ENCODE assay signal across 9 mouse cellular contexts in the genomic region with DNA sequence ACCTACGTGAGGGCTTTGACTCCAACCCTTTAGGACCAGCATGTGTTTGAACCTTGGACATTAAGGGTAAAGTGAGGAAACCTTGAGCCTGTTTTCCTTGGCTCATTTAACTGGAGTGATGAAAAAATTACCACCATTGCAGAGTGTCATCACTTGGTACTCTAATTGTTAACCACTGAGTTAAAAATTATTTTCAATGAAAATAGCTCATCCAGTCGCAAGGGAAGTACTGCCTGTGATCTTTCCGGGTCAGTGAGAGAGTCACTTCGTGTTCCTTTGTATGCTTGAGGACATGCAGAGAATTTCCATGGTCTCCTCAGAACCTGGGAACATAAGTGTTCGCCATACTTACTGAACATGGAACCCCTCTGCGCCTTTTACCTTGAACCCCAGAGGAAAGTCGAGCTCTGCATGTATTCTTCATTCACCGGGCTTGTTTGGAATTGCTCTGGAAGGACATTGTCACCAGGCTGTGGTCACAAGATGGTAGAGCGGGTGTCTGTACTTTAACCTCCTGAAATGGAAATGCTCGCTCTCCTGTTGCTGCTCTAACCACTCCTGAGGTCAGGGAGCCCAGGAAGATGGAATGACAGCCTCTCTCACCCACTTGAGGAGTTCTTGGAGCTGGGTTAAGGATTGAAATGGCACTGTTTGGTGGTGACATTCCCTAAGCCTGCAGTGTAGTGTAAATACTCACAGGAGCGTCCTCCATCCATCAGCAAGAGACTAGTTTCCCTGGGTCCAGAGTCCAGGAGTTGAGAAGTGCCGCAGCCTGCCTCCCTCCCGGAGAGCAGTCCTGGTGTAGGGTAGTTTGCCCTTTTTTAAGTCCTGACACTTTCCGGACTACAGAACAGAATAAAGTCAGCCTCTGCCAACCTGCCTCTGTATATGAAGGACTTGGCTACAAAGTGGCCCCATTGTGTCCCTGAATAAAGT.
DNase-seq lines count a peak whose midpoint lies in the region; ATAC-seq and TF ChIP-seq lines count a peak whose summit lies in the region.
"Had no signal": no experiment of that assay in that cellular context is flagged by ENCODE, and none has a peak within 500 bp of the region (broad histone marks: within the 10 kb centered on the region; RNA-seq: fewer than 3 reads in every experiment).

No protein-coding gene starts in this region.

- H3K9me3 ChIP-seq in lung, postnatal 0 days (ENCODE audit: low read length): no peaks in the 10 kb centered on the region
- no peaks in the 10 kb centered on the region for H3K9me3 ChIP-seq in forebrain, postnatal 0 days (ENCODE audit: low read length)

- peak overlapping the region; percentile 28; the same call in 1 of the 2 replicates for H3K27ac ChIP-seq in gastrocnemius, adult 2 months
- no peak overlapping the region for H3K27ac ChIP-seq in lung, postnatal 0 days (ENCODE audit: low read length)
- H3K27ac ChIP-seq in forebrain, postnatal 0 days (ENCODE audit: low read depth, low read length): no peak overlapping the region

- peak; percentile 3; the same call in 1 of the 2 replicates for ATAC-seq in lung, postnatal 0 days
- no peak for ATAC-seq in forebrain, postnatal 0 days

- TF ChIP-seq EP300 in lung, postnatal 0 days (IDR thresholded peaks at IDR 0.05): no peak

- no peak overlapping the region for H3K4me2 ChIP-seq in lung, postnatal 0 days (replicated peaks; ENCODE audit: low read depth, low read length)
- H3K4me2 ChIP-seq in forebrain, postnatal 0 days (ENCODE audit: low read depth): no peak overlapping the region

- DNase-seq in gastrocnemius, adult 2 months: no peak
- DNase-seq in gastrocnemius, adult 18-20 months (ENCODE audit: low spot score): no peak
- DNase-seq in lung, postnatal 0 days (ENCODE audit: low spot score): no peak
- DNase-seq in lung, postnatal 14 days: no peak
- peak; percentile 76 for DNase-seq in kidney, postnatal 14 days
- DNase-seq in yolk sac, embryonic 10.5 days (ENCODE audit: low spot score): peak; percentile 63
- no peak for DNase-seq in forebrain, postnatal 0 days
- no peak for DNase-seq in cerebellum, adult 9-10 months
- DNase-seq: spleen, adult 18-20 months had no signal

- H3K36me3 ChIP-seq in lung, postnatal 0 days (ENCODE audit: insufficient read depth, low read length): no peaks in the 10 kb centered on the region
- no peaks in the 10 kb centered on the region for H3K36me3 ChIP-seq in forebrain, postnatal 0 days (ENCODE audit: insufficient read depth)

- no peaks in the 10 kb centered on the region for H3K27me3 ChIP-seq in lung, postnatal 0 days (replicated peaks; ENCODE audit: insufficient read depth, low read length)
- H3K27me3 ChIP-seq in forebrain, postnatal 0 days (ENCODE audit: insufficient read depth, low read length): no peaks in the 10 kb centered on the region

- no peak for TF ChIP-seq CTCF in gastrocnemius, adult 2 months (IDR thresholded peaks at IDR 0.05)
- TF ChIP-seq CTCF in lung, postnatal 0 days (IDR thresholded peaks at IDR 0.05): no peak
- no peak for TF ChIP-seq CTCF in forebrain, postnatal 0 days (IDR thresholded peaks at IDR 0.05; ENCODE audit: low read depth)

- 0 out of 2 replicates have a peak overlapping the region, but pooled peaks have one; percentile 15 for H3K4me3 ChIP-seq in gastrocnemius, adult 2 months
- no peak overlapping the region for H3K4me3 ChIP-seq in lung, postnatal 0 days (ENCODE audit: low read depth, low read length)
- no peak overlapping the region for H3K4me3 ChIP-seq in forebrain, postnatal 0 days (ENCODE audit: low read depth, low read length)

- H3K4me1 ChIP-seq in lung, postnatal 0 days (ENCODE audit: insufficient read depth, low read depth, low read length): peaks cover 14% of the 10 kb centered on the region; the same call in 1 of the 2 replicates
- peaks cover 7% of the 10 kb centered on the region; the same call in 1 of the 2 replicates for H3K4me1 ChIP-seq in forebrain, postnatal 0 days (ENCODE audit: insufficient read depth)

- H3K9ac ChIP-seq in lung, postnatal 0 days (replicated peaks; ENCODE audit: low read depth): no peak overlapping the region
- no peak overlapping the region for H3K9ac ChIP-seq in forebrain, postnatal 0 days

- 70% methylated on average over 14 of the region's 14 CpGs for WGBS in lung, postnatal 0 days
- 79% methylated on average over 14 of the region's 14 CpGs for WGBS in forebrain, postnatal 0 days

- intact Hi-C loops in gastrocnemius, adult 2 months (cut with DNase I): no loop called here

Comparison
In these comparisons a context has a peak if more than half of its experiments do, and no peak if none do; other contexts are left out.
1. DNase-seq: peak in kidney, postnatal 14 days (single experiment) and yolk sac, embryonic 10.5 days (single experiment); none in gastrocnemius, adult 2 months (single experiment), gastrocnemius, adult 18-20 months (single experiment), lung, postnatal 0 days (single experiment), lung, postnatal 14 days (single experiment), forebrain, postnatal 0 days (single experiment) and cerebellum, adult 9-10 months (single experiment).